Mouse (Mus musculus) cerebellum, adult 11-12 months (tissue): ENCODE results near the gene Cntn5.
A peak's percentile ranks its signal among the peaks of the same experiment; 100 is the strongest.
"Not testable (repeated sequence)": the region's sequence is repeated elsewhere in the genome, so short reads cannot be mapped to it uniquely, and the experiment has no call there.

ENCODE experiments used
- DNase-seq: peaks from one replicate; pipeline ENCODE4 v3.0.0; 2022

The Cntn5 gene

DNA sequence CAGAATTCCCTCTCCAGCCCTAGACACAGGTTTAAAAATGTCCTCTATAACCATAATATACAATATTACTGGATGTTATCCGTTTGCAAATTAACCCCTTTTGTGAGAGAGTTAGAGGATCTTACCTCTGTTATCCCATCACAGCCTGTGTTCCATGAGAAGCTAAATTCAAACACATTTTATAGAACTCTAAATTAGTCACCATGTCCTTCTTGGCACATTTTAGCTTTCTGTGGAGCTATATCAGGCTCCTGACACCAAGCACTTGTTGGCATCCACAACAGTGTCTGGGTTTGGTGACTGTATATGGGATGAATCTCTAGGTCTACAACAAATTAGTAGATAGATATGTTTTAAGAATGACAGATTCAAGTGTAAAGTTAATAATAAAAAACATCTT lies 253.9 kb downstream of the Cntn5 start:
- no peak for DNase-seq

GRCm38 (mm10) chr9:10645951-10646350 lies 258.6 kb downstream of the Cntn5 start:
- no peak for DNase-seq

- DNase-seq = no peak
These were observed 259.3 kb downstream of the Cntn5 start for GRCm38 (mm10) chr9:10645045-10645830.

- peak; percentile 76 for DNase-seq
These were observed 286.5 kb downstream of the Cntn5 start for GRCm38 (mm10) chr9:10618036-10618435.

DNA sequence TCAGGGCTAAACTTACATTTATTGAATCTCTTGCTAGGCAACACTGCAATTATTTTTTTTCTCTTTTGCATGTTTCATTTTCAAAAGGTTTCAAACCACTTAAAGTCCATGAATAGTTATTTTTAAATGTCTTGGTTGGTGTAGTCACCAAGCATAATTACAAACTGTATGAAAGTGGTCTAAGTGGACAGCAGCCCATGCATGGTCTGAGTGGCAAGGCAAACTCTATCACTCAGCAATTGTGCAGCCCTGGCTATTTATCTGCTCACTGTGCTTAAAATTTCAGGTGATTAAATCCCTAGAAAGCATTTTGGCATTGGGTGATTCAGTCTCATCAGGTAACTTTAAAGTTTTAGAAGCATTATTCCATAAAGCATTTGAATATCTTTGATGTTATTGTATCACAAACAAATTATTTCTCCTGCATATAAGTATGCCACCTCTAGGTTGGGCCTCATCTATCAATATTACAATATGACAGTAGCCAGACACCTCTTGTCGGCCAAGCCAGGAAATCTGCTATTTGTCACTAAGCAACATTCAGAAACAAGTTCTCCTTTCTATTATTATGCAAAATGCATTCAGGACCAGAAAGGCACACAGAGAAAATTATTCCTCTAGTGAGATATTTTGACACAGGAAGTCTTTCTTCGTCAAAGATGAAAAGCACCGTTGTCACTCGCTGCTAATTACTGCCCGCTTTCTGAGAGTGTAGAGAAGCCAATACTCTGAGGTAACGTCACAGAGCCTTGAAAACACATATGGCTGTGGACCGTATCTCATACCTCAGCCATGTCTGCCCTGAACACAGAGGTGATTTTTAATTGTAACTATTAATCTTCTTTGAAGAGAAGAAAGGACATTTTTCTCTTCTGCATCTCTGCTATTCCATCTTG lies 329.0 kb downstream of the Cntn5 start:
- DNase-seq = no peak

DNA sequence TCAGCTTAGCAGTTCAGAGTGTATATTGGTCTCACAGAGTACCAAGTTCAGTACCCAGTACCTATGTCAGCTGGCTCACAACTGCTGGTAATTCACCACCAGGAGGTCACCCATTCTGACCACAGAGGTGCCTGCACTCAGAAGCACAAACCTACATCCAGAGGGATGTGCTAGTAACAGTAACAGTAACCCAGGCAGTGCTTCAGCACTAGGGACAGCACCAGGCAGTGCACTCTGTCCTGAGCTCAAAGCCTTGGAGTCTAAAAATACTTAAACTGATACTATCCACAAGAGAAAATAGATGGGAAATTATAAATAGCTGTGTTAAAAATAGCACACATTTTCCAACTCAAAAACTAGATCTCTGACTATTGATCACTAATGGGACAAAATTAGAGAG lies 334.7 kb downstream of the Cntn5 start:
- DNase-seq = no peak

DNA sequence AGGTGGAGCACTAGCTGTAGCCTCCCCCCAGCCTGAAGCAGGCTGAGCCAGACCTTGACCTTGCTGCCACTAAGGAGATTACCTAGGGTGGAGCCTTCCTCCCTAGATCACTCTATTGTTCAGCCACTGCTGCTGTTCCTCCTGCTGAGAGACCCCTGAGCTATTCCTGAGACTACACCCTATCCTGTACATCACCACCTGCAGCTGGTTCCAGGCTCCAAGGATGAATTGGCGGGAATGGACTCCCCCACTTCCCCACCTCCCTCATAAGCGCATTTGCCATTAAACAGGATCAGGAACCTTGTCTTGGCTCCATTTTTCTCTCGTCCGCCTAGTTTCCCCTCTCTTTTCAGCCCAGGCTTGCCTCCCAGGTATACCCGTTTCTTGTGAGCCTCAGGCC lies 363.7 kb downstream of the Cntn5 start:
- not testable (repeated sequence) for DNase-seq

- no peak for DNase-seq
These were observed 372.3 kb downstream of the Cntn5 start for GRCm38 (mm10) chr9:10532248-10532647.

DNA sequence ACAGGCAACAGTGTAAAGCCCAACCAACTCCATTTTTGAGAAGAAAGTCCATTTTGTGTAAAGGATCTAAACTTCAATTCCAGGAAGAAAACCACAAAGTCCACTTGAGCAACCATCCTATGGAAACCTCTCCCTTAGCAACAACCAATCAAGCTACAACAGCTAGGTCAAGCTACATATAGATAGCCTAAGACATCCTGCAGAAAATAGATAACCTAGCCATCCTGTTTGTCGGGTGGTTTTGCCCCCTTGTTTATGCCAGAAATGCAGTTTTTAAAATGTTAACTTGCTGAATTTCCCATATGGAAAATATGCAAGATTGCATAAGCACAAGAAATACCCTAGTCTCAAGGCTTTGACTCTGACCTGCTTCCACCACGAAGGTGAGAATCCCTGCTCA lies 373.5 kb downstream of the Cntn5 start:
- DNase-seq = no peak

- no peak for DNase-seq
These were observed 375.0 kb downstream of the Cntn5 start for GRCm38 (mm10) chr9:10529528-10529927.

GRCm38 (mm10) chr9:10529113-10529512 lies 375.5 kb downstream of the Cntn5 start:
- no peak for DNase-seq

- no peak for DNase-seq
These were observed 375.9 kb downstream of the Cntn5 start for GRCm38 (mm10) chr9:10528692-10529091.

DNA sequence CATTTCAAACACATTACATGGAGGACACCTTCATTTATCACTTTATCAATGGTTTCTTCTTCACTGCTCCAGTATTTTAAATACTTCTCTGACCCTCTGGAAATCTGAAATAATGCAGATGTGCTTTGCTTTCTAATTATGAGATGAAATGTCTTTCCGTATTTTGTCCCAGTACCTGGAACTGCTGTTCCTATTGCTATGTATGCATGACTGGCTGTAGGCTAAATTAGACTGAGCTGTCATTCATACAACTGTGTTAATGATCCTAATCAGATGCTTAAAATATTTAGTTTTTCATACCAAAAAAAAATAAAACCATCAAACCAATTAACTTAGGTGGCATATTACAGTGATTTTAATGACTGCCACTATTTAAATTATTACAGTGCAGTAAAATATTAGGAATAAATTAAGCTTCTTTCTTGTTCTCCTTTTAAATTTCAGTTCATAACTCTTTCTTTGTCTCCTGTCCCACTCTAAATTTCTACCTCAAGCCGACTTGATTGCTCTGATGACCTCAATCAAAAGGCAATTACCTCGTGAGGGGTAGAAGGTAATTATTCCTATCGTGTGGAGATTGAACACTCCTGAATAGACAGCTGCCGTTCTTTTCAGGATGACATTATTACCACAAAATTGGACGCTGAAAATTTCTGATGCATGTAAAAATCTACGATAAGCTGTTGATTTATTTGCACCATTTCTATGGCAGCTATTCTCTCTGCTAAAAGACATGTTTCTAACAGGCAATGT lies 378.5 kb downstream of the Cntn5 start:
- no peak for DNase-seq

DNA sequence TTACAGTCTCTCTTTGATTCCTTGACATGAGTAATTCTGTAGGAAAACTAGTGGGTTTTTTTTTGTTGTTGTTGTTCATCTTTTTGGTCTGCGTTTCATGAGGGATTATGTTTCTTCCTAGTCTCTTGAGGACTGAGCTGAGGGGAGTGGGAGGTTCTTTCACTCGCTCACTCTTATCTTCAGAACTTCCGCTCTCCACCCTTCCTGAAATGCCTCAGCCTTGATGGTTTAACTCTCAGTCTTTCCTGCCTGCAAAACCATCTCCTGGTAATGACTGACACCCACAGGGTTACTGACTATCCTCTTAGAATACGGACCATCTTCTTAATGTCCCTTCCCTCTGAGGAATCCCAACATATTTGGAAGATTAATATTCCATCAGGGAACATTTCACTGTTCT lies 382.0 kb downstream of the Cntn5 start:
- no peak for DNase-seq

DNA sequence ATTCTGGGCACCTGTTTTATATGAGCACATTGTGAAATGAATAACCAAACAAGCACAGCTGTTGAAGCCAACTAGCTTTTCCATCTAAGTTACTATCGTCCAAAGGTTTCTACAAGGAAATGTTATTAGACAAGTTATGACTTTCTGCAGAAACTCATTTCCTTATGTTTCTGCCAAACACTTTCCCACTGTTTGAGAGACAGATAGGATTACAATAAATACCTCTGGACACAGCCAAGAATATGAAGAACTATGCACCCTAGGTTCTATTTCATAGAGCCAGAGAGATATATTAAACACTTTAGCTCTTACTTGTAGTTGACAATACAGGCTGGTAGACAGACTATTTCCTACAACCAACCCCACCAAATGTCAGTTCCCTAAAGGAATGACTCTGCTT lies 383.5 kb downstream of the Cntn5 start:
- DNase-seq = no peak

- no peak for DNase-seq
These were observed 412.3 kb downstream of the Cntn5 start for GRCm38 (mm10) chr9:10492243-10492642.

DNA sequence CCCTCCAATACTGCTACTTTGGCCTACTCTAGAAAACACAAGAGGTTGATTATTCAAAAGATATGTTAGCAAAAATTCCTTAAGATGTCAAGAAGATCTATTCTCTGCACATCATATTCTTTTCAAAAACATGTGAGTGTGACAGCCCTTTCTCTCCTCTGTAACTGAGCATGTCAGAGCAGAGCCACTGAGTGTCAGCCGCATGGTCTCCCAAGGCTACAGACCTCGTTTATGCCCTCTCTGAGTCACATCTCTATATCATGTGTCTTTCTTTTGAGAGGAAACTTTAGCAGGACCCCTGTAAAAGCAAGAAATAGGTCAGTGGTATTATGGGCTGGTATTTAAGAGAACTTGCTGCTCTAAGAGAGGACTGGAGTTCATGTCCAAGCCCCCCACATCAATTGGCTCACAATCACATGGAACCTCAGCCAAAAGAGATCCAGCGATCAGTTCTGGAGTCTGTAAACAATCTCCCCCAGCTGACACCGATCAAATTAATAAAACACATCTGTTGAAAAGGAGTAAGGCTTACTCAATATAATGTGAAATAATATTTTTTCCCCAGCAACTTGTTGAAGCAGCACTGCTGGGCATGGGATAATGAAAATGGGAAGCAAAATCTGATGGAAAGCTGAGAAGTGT lies 433.0 kb downstream of the Cntn5 start:
- no peak for DNase-seq

DNA sequence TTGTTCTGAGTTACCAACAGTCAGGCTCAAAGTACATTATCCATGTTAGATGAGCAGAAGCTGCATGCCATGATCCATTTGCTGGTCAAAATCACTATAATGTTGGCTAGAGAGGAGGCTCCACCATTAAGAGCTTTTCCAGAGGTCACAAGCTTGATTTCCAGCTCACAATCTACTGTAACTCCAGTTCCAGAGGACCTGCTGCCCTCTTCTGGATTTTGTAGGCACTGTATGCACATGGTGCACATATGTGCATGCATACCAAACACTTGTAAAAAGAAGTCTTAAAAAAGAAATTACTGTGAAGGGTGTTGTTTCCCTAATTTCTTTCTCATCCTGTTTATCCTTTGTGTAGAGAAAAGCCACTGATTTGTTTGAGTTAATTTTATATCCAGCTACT lies 439.8 kb downstream of the Cntn5 start:
- no peak for DNase-seq

DNA sequence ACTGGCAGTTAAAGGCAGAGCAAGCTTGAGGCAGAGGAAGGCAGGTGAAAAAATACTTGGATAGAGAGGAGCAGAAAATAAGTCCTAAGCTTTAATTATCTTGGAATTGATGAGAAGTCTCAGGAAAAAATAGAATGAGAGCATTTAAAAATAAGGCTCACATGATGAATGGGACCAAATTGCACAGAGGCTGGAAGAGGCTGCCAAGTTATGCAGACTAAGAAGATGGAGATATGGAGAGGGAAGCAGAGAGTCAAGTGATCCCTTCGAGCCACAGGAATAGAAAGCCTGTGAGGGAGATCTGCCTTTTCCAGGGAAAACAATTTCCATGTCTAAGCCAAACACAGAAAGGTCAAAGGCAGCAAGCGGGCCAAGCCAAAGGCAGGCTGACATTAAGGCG lies 446.7 kb downstream of the Cntn5 start:
- DNase-seq = no peak

DNA sequence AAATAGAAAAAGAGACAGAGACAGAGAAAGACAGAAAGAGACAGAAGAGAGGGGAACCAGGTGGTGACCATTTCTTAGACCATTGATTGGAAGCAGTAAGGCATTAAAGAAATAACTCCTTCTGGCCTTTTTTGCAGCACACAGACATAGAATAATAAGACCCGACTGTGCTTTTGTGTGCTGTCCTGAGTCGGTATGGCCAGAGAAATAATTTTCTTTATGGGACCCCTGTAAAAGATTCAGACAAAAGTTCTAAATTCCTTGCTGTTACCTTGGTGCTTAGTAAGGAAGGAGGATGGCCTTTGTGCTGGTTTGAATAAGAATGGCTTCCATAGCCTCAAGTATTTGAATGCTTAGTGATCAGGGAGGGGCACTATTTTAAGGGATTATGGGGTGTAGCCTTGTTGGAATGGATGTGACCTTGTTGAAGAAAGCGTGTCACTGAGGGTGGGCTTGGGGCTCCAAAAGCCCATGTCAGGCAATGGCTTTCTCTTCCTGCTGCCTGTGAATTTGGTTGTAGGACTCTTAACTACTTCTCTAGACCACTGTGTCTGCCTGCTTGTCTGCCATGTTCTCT lies 455.5 kb downstream of the Cntn5 start:
- DNase-seq = no peak

GRCm38 (mm10) chr9:10447220-10447837 lies 457.2 kb downstream of the Cntn5 start:
- DNase-seq = no peak

GRCm38 (mm10) chr9:10412075-10412474 lies 492.5 kb downstream of the Cntn5 start:
- DNase-seq = no peak
